Mouse (Mus musculus): Measurements from ENCODE around the gene Pum3.

DNA sequence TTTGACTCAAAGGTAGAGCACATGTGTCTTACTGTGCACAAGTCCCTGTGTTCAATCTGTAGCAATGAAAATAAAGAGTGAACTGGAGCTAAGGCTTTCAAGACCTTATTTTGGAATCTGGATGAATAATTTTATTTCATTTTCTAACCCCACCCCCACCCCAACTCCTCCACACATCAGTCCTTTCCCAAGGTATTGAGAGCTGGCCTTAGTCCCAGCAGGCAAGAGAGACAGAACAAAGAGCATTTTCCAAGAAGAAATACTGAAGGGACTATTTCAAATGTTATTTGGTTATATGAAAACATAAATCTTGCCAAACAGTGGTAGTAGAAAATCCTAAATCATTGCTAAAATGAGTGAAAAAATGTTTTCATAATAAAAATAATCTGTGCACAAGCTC lies 69.2 kb downstream of the Pum3 start:
- TF ChIP-seq CTCF (IDR thresholded peaks at IDR 0.05; ENCODE audit: borderline replicate concordance, extremely low read depth, insufficient read depth, insufficient read length) (no peak), POLR2A (IDR thresholded peaks at IDR 0.05; ENCODE audit: borderline replicate concordance, extremely low read depth, insufficient read depth, insufficient read length, poor library complexity, severe bottlenecking) (no peak)

All from brain, embryonic 14.5 days (tissue).